Mouse (Mus musculus) stomach, postnatal 0 days (tissue): Measurements from ENCODE around the gene Rab35. TPM values are rescaled to one million over a fixed set of nuclear protein-coding genes. Genes with fewer than 3 reads are reported as not detected.

ENCODE experiments used
- ATAC-seq: fragments of 200-750 bp; cut with Nextera tagmentation; 2 replicates; pipeline ENCODE4 v1.8.0; 2017; ENCODE audit not compliant: low FRiP score, low TSS enrichment
- DNase-seq: peaks from one replicate; pipeline ENCODE4 v3.0.0-alpha.2; 2016; ENCODE audit warnings: low spot score
- H3K27ac ChIP-seq: fragments of 300-500 bp; sonication (generic); replicated peaks from 2 replicates; pipeline ENCODE4 v1.5.1; 2014; ENCODE audit warnings: mild to moderate bottlenecking, control low read depth
- H3K27me3 ChIP-seq: fragments of 300-500 bp; sonication (generic); 2 replicates; pipeline ENCODE4 v1.6.1; 2014; ENCODE audit warnings: low read length; ENCODE audit not compliant: control insufficient read depth, insufficient read depth
- H3K36me3 ChIP-seq: fragments of 300-500 bp; sonication (generic); 2 replicates; pipeline ENCODE4 v1.6.1; 2014; ENCODE audit warnings: low read length, mixed read lengths; ENCODE audit not compliant: control insufficient read depth, insufficient read depth
- H3K4me1 ChIP-seq: fragments of 300-500 bp; sonication (generic); replicated peaks from 2 replicates; pipeline ENCODE4 v1.6.1; 2014; ENCODE audit warnings: antibody characterized with exemption; ENCODE audit not compliant: control insufficient read depth, insufficient read depth
- H3K4me2 ChIP-seq: fragments of 300-500 bp; sonication (generic); replicated peaks from 2 replicates; pipeline ENCODE4 v1.6.1; 2014; ENCODE audit warnings: low read depth, mild to moderate bottlenecking, control low read depth, moderate library complexity
- H3K4me3 ChIP-seq: fragments of 300-500 bp; sonication (generic); 2 replicates; pipeline ENCODE4 v1.5.1; 2014; ENCODE audit warnings: low read depth, low read length, control low read depth
- H3K9ac ChIP-seq: fragments of 300-500 bp; sonication (generic); 2 replicates; pipeline ENCODE4 v1.6.1; 2014; ENCODE audit warnings: mild to moderate bottlenecking, low read length, control low read depth, mixed read lengths
- H3K9me3 ChIP-seq: fragments of 300-500 bp; sonication (generic); 2 replicates; pipeline ENCODE4 v1.6.1; 2016; ENCODE audit warnings: low read length; ENCODE audit not compliant: control insufficient read depth
- CTCF ChIP-seq: IDR thresholded peaks from 2 replicates; pipeline ENCODE4 v1.5.1; 2016; ENCODE audit warnings: antibody characterized with exemption, low read depth, mild to moderate bottlenecking, moderate library complexity
- EP300 ChIP-seq: optimal IDR thresholded peaks from 2 replicates; pipeline ENCODE3; 2016; ENCODE audit warnings: antibody characterized with exemption
- WGBS: fragments of 180-500 bp; shearing (Covaris S2); extraction: QIAGEN DNeasy Blood & Tissue Kit; methylation state at CpG from one replicate; pipeline ENCODE4 v1.1.7; 2014; 5-methylcytosine and 5-hydroxymethylcytosine counted together
- polyA plus RNA-seq: library from polyadenylated mRNA; unstranded; fragments of >200 nt; fragmentation: Nextera tagmentation; extraction: Ambion mirVana; gene quantifications from 2 replicates; pipeline ENCODE4 v1.2.1, GENCODE M21; 2015

The Rab35 gene
- polyA plus RNA-seq = 20.0 and 20.3 TPM in 2 replicates

DNA sequence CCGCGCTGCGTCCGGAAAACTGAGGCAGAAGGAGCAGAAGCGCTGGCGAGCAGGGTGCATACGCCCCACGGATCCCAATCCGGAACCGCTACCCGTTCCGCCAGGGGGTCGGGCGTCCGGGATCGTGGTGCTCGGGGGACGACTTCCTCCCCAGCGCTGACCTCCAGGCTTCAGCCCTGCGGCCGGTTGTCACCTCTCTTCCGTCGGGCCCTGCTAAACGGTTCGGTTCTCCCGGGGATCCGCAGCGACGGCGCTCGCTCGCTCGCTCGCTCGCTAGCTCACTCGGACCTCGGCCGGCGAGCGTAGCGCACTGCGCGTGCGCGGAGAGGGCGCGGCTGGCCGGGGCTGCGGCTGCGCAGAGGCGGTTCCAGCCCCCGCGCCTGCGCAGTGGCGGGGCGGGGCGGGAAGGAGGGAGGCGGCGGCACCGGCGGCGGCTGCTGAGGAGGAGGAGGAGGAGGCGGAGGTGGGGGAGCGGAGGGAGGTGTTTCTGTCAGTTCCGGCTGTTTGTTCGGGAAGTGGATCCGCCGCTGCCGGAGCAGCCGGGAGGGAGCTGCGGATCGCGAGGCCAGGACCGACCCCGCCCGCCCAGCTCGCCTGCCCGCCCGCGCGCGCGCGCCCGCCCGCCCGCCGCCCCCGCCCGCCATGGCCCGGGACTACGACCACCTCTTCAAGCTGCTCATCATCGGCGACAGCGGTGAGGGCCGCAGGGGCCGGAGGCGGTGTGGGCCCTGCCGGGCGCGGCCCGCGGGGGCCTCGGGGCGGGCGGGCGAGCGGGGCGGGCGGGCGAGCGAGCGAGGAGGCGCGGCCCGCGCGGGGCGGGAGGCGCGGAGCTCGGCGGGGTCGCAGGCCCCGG is at the start of gene Rab35:
Gene Rab35 (plus strand): TSS at position 404 of the 853 bp plus-strand sequence.
- peak; percentile 96 for DNase-seq
- Histone ChIP-seq H3K9ac (peak within 1 kb of the TSS; percentile 92), H3K4me3 (peak within 1 kb of the TSS; percentile 82), H3K4me2 (peak within 1 kb of the TSS; percentile 89), H3K36me3 (no peaks in the 10 kb centered on the region), H3K27ac (peak within 1 kb of the TSS; percentile 90), H3K27me3 (no peaks in the 10 kb centered on the region), H3K9me3 (no peaks in the 10 kb centered on the region), H3K4me1 (no peaks in the 10 kb centered on the region; the same call in 1 of the 2 replicates)
- TF ChIP-seq EP300 = no peak
- TF ChIP-seq CTCF = peak; percentile 35; the same call in 1 of the 2 replicates
- WGBS = 1% methylated on average over 65 of the region's 125 CpGs
- ATAC-seq = peak; percentile 89

DNA sequence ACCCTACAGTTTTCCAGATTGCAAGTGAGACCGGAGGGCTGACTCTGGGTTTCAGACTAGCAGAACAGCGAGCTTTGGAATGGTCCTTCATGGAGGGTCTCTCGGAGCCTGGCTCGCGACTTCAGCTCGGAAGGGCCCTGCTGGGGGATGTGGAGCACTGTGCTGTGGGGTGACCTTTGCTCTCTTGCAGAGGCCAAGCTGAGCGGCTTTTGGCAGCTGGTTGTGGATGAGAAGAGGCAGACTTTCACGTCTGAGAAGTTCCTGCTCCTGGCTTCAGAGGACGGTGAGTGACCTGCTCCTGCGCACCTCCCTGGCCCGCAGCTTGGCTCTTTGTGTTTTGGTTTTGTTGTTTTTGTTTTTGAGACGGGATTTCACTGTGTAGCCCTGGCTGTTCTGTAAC is 46.1 kb upstream of the Rab35 start:
- H3K36me3 ChIP-seq = peaks cover 63% of the 10 kb centered on the region
- H3K9ac ChIP-seq = no peak overlapping the region
- no peak overlapping the region for H3K27ac ChIP-seq
- H3K27me3 ChIP-seq = no peaks in the 10 kb centered on the region
- no peaks in the 10 kb centered on the region for H3K4me1 ChIP-seq
- ATAC-seq (no peak), DNase-seq (no peak)
- H3K4me3 ChIP-seq = no peak overlapping the region
- no peaks in the 10 kb centered on the region for H3K9me3 ChIP-seq
- H3K4me2 ChIP-seq = no peak overlapping the region
- 87% methylated on average over 12 of the region's 12 CpGs for WGBS
- TF ChIP-seq CTCF (no peak), EP300 (no peak)

DNA sequence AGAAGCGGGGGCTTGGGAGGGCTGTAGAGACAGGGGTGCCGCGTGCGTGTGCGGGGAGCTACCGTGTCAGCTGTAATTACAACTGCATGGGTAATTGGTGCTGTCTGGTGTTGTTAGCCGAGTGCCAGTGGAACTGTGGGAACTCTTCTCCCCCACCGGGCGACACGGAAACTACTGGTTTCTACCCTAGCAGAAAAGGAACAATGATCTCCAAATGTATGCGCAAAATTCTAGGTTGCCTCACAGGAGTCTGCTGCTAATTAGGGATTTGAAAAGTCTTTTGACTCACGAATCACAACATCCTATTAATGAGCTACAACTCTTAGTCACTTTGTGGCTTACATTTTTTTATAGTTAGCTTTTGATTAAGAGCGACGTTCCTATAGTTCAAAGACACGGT is 45.5 kb upstream of the Rab35 start:
- no peak overlapping the region for H3K9ac ChIP-seq
- peaks cover 63% of the 10 kb centered on the region for H3K36me3 ChIP-seq
- no peak overlapping the region for H3K4me2 ChIP-seq
- DNase-seq (no peak), ATAC-seq (no peak)
- no peaks in the 10 kb centered on the region for H3K27me3 ChIP-seq
- no peak overlapping the region for H3K4me3 ChIP-seq
- no peaks in the 10 kb centered on the region for H3K4me1 ChIP-seq
- H3K9me3 ChIP-seq = no peaks in the 10 kb centered on the region
- no peak for TF ChIP-seq EP300
- TF ChIP-seq CTCF = no peak
- no peak overlapping the region for H3K27ac ChIP-seq
- 91% methylated on average over 15 of the region's 15 CpGs for WGBS

DNA sequence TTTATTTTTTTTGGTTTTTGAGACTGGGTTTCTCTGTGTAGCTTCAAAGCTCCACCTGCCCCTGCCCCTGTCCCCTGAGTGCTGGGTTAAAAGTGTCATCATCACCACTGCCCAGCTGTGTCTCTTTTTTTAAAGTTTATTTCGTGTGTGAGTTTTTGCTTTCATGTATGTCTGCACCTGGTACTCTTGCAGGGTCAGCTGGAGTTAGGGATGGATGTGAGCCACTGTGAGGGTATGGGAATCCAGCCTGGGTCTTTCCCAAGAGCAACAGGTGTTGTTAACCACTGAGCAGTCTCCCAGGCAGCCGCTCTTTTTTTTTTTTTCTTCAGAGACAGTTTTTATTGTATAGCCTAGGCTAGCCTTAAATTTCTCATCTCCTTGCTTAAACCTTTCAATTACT is 44.9 kb upstream of the Rab35 start:
- no peaks in the 10 kb centered on the region for H3K9me3 ChIP-seq
- H3K27me3 ChIP-seq = no peaks in the 10 kb centered on the region
- no peak overlapping the region for H3K4me3 ChIP-seq
- no peaks in the 10 kb centered on the region for H3K4me1 ChIP-seq
- H3K36me3 ChIP-seq = peaks cover 60% of the 10 kb centered on the region
- WGBS = 88% methylated on average over 2 of the region's 2 CpGs
- no peak overlapping the region for H3K4me2 ChIP-seq
- H3K27ac ChIP-seq = no peak overlapping the region
- no peak for TF ChIP-seq CTCF
- TF ChIP-seq EP300 = no peak
- no peak overlapping the region for H3K9ac ChIP-seq
- no peak for ATAC-seq
- DNase-seq = no peak

DNA sequence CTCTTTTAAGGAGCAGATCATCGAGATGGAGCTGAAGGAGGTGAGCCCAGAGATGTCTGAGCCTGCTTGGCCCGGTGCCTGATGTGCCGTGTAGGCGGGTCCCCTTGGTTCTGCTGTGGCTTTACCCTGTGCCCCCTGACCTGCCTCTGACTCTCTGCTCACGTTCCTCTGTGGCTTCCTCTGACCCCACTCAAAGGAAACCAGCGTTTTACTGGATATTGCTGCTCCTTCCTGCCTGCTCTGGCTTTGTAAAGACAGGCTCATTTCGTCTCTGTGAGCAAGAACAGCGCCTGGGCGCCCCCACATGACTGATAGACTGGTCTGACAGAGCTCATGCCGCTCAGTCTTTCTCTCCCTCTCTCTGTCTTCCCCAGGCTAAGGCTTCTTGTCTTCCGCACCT is 40.7 kb upstream of the Rab35 start:
- no peak overlapping the region for H3K4me2 ChIP-seq
- DNase-seq = no peak
- ATAC-seq = no peak
- 0 out of 2 replicates have a peak overlapping the region, but pooled peaks have one; percentile 24 for H3K27ac ChIP-seq
- H3K36me3 ChIP-seq = peaks cover 69% of the 10 kb centered on the region
- H3K4me3 ChIP-seq = no peak overlapping the region
- no peaks in the 10 kb centered on the region for H3K4me1 ChIP-seq
- H3K9me3 ChIP-seq = no peaks in the 10 kb centered on the region
- TF ChIP-seq CTCF = no peak; the same call in 1 of the 2 replicates
- no peak for TF ChIP-seq EP300
- 73% methylated on average over 11 of the region's 11 CpGs for WGBS
- H3K9ac ChIP-seq = no peak overlapping the region
- no peaks in the 10 kb centered on the region for H3K27me3 ChIP-seq

DNA sequence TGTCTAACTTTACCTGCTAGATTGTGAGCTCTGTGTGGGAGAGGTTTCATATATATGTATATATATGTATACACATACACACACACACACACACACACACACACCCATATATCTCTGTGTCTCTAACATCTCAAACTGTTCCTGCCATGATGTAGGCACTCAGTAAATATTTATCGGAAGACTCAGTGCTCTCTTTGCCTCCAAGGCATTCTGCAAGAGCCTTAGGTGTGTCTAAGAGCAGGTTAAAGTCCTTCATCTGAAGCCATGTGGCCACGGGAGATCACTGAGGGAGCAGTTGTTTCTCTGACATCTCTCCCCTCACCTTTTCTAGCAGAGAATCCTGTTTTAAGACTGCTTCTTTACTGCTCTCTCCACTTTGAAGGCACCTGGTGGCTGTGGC is 40.2 kb upstream of the Rab35 start:
- Histone ChIP-seq H3K4me2 (no peak overlapping the region), H3K4me3 (no peak overlapping the region), H3K27me3 (no peaks in the 10 kb centered on the region), H3K9me3 (no peaks in the 10 kb centered on the region), H3K9ac (no peak overlapping the region), H3K36me3 (peaks cover 65% of the 10 kb centered on the region), H3K27ac (no peak overlapping the region), H3K4me1 (no peaks in the 10 kb centered on the region)
- peak; percentile 67 for ATAC-seq
- no peak for DNase-seq
- no peak for TF ChIP-seq EP300
- TF ChIP-seq CTCF = no peak
- 74% methylated on average over 2 of the region's 2 CpGs for WGBS
